ENCODE assay signal across 12 mouse cellular contexts in the genomic region with DNA sequence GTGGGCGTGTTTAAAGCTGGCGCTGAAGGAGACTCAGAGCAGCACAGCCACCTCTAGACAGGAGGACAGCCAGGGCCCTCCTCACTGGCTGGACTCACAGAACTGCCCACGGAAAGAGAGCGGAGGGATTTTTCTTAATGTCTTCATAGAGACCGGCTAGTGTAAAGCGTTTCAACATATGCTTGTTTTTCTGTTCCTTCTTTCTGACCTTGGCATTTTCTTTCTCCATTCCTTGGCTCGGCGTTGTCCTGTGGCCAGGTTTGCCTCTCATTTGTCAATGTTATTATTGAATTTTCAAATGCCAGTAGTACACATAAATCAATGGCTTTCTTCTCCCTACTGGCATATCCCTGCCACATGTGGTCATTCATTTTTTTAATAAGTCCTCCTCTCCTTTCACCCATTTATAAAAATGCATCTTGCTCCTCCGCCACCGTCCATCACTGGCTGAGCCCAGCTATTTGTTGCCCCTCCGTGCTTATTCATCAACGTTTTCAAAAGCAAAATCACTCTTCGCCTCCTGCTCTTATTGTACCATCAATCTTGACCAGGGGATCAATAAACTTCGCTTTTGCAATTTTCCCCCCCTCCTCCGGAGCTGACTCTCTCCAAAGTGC.
DNase-seq lines count a peak whose midpoint lies in the region; ATAC-seq lines count a peak whose summit lies in the region.
"Had no signal": no experiment of that assay in that cellular context is flagged by ENCODE, and none has a peak within 500 bp of the region (broad histone marks: within the 10 kb centered on the region; RNA-seq: fewer than 3 reads in every experiment).

No protein-coding gene starts in this region.

- no peaks in the 10 kb centered on the region for H3K36me3 ChIP-seq in liver, embryonic 12.5 days
- H3K36me3 ChIP-seq in hindbrain, embryonic 13.5 days = no peaks in the 10 kb centered on the region
- H3K36me3 ChIP-seq: forebrain, embryonic 10.5 days; G1E had no signal

- no peaks in the 10 kb centered on the region for H3K4me1 ChIP-seq in liver, embryonic 12.5 days
- H3K4me1 ChIP-seq in hindbrain, embryonic 13.5 days (replicated peaks) = peaks cover 41% of the 10 kb centered on the region

- no peaks in the 10 kb centered on the region for H3K9me3 ChIP-seq in liver, embryonic 12.5 days (replicated peaks)
- no peaks in the 10 kb centered on the region for H3K9me3 ChIP-seq in hindbrain, embryonic 13.5 days
- H3K9me3 ChIP-seq: forebrain, embryonic 10.5 days; G1E had no signal

- peak; percentile 67 to 80 for DNase-seq in adrenal gland, adult (ENCODE audit: inconsistent age in 2 of 2, low spot score in 1 of 2)
- DNase-seq in adrenal gland, adult 18-20 months (ENCODE audit: low spot score in 2 of 2) = no peak
- DNase-seq in liver = no peak
- peak; percentile 32 for DNase-seq in neural tube, embryonic 10.5 days (ENCODE audit: extremely low spot score, low spot score)
- DNase-seq in urinary bladder, adult 18-20 months (ENCODE audit: low spot score in 2 of 2) = no peak
- DNase-seq: heart, adult 18-20 months; lung, postnatal 10 days had no signal

- no peak overlapping the region for H3K4me3 ChIP-seq in liver, embryonic 12.5 days
- peak overlapping the region; percentile 11 for H3K4me3 ChIP-seq in hindbrain, embryonic 13.5 days
- H3K4me3 ChIP-seq: forebrain, embryonic 10.5 days had no signal

- 70% methylated on average over 15 of the region's 15 CpGs for WGBS in liver, embryonic 12.5 days (ENCODE audit: insufficient replicate concordance)
- 39% methylated on average over 15 of the region's 15 CpGs for WGBS in hindbrain, embryonic 13.5 days

- no peak overlapping the region for H3K9ac ChIP-seq in liver, embryonic 12.5 days
- peak overlapping the region; percentile 35; the same call in 1 of the 2 replicates for H3K9ac ChIP-seq in hindbrain, embryonic 13.5 days

- H3K4me2 ChIP-seq in liver, embryonic 12.5 days = 0 out of 2 replicates have a peak overlapping the region, but pooled peaks have one; percentile 5
- H3K4me2 ChIP-seq in hindbrain, embryonic 13.5 days = peak overlapping the region; percentile 46

- no peak overlapping the region for H3K27ac ChIP-seq in liver, embryonic 12.5 days
- H3K27ac ChIP-seq in hindbrain, embryonic 13.5 days = peak overlapping the region; percentile 78
- H3K27ac ChIP-seq: forebrain, embryonic 10.5 days had no signal

- no peak for ATAC-seq in liver, embryonic 12.5 days
- peak; percentile 50 for ATAC-seq in hindbrain, embryonic 13.5 days (ENCODE audit: low FRiP score)
- ATAC-seq in cerebellum, adult (ENCODE audit: insufficient number of reproducible peaks, low FRiP score, low TSS enrichment) = no peak

- no peaks in the 10 kb centered on the region for H3K27me3 ChIP-seq in liver, embryonic 12.5 days (replicated peaks)
- no peaks in the 10 kb centered on the region for H3K27me3 ChIP-seq in hindbrain, embryonic 13.5 days

Comparison
In these comparisons a context has a peak if more than half of its experiments do, and no peak if none do; other contexts are left out.
1. DNase-seq: peak in adrenal gland, adult (2 of 2) and neural tube, embryonic 10.5 days (single experiment); none in adrenal gland, adult 18-20 months (0 of 2), liver (single experiment) and urinary bladder, adult 18-20 months (0 of 2).